Mouse (Mus musculus) urinary bladder, postnatal 25 days (tissue): Measurements from ENCODE around the gene Pde4a.
A peak's percentile ranks its signal among the peaks of the same experiment; 100 is the strongest.
"Not testable (repeated sequence)": the region's sequence is repeated elsewhere in the genome, so short reads cannot be mapped to it uniquely, and the experiment has no call there.

Experiments used
- DNase-seq: peaks from one replicate; pipeline ENCODE4 v3.0.0; 2022; ENCODE audit warnings: low spot score

The Pde4a gene

GRCm38 (mm10) chr9:21183905-21184413, 18.4 kb downstream of the Pde4a start:
- DNase-seq: peak; percentile 60

- DNase-seq: no peak
Measured at GRCm38 (mm10) chr9:21184733-21185132, 19.2 kb downstream of the Pde4a start.

- no peak for DNase-seq
Measured at GRCm38 (mm10) chr9:21185436-21185835, 19.9 kb downstream of the Pde4a start.

GRCm38 (mm10) chr9:21189905-21190304, 24.4 kb downstream of the Pde4a start:
- DNase-seq: no peak

- no peak for DNase-seq
Measured at GRCm38 (mm10) chr9:21190670-21191069, 25.2 kb downstream of the Pde4a start.

- DNase-seq: no peak
Measured at GRCm38 (mm10) chr9:21193786-21194185, 28.3 kb downstream of the Pde4a start.

- DNase-seq: no peak
Measured at GRCm38 (mm10) chr9:21194787-21195493, 29.4 kb downstream of the Pde4a start.

GRCm38 (mm10) chr9:21195736-21196505, 30.4 kb downstream of the Pde4a start:
- DNase-seq: not testable (repeated sequence)

- no peak for DNase-seq
Measured at GRCm38 (mm10) chr9:21196521-21197433, 31.3 kb downstream of the Pde4a start.

GRCm38 (mm10) chr9:21197981-21198380, 32.5 kb downstream of the Pde4a start:
- no peak for DNase-seq

- DNase-seq: no peak
Measured at GRCm38 (mm10) chr9:21198960-21199359, 33.4 kb downstream of the Pde4a start.

- DNase-seq: no peak
Measured at GRCm38 (mm10) chr9:21204156-21204527, 38.6 kb downstream of the Pde4a start.

- DNase-seq: no peak
Measured at GRCm38 (mm10) chr9:21204528-21205272, 39.2 kb downstream of the Pde4a start.

GRCm38 (mm10) chr9:21206848-21207247, 41.3 kb downstream of the Pde4a start:
- no peak for DNase-seq

GRCm38 (mm10) chr9:21208626-21209025, 43.1 kb downstream of the Pde4a start:
- DNase-seq: no peak

GRCm38 (mm10) chr9:21210821-21211220, 45.3 kb downstream of the Pde4a start:
- DNase-seq: no peak

GRCm38 (mm10) chr9:21211624-21212023, 46.1 kb downstream of the Pde4a start:
- no peak for DNase-seq

GRCm38 (mm10) chr9:21213617-21214190, 48.2 kb downstream of the Pde4a start:
- no peak for DNase-seq

GRCm38 (mm10) chr9:21216050-21216841, 50.7 kb downstream of the Pde4a start:
- no peak for DNase-seq

GRCm38 (mm10) chr9:21219820-21220219, 54.3 kb downstream of the Pde4a start:
- DNase-seq: no peak
